Mouse (Mus musculus) bone marrow, adult 2 months (tissue): ENCODE results near the gene Phgr1.

Experiments
- CTCF ChIP-seq: fragments of 200-500 bp; IDR thresholded peaks from 2 replicates; pipeline ENCODE4 v1.5.1; 2011; ENCODE audit warnings: low read length, control low read depth; ENCODE audit not compliant: control insufficient read depth, insufficient read depth
- POLR2A ChIP-seq: fragments of 200-500 bp; IDR thresholded peaks from 2 replicates; pipeline ENCODE4 v1.6.1; 2011; ENCODE audit warnings: low read depth, mild to moderate bottlenecking, control low read depth, low read length, borderline replicate concordance; ENCODE audit not compliant: control insufficient read depth

GRCm38 (mm10) chr2:118763469-118763868 lies 9.1 kb upstream of the Phgr1 start:
- TF ChIP-seq CTCF (no peak), POLR2A (no peak)
